Mouse (Mus musculus) bone marrow, adult 2 months (tissue): ENCODE measurements around the gene Etnk1. TPM values are rescaled to one million over a fixed set of nuclear protein-coding genes. Genes with fewer than 3 reads are reported as not detected.

Source experiments
- H3K27ac ChIP-seq: fragments of 200-500 bp; 2 replicates; pipeline ENCODE4 v1.5.1; 2012; ENCODE audit warnings: low read depth, mild to moderate bottlenecking, control low read depth, inconsistent platforms, low read length; ENCODE audit not compliant: control insufficient read depth, poor library complexity, insufficient read depth
- H3K4me1 ChIP-seq: fragments of 200-500 bp; 2 replicates; pipeline ENCODE4 v1.6.1; 2011; ENCODE audit warnings: low read length; ENCODE audit not compliant: control insufficient read depth, insufficient read depth
- H3K4me3 ChIP-seq: fragments of 200-500 bp; replicated peaks from 2 replicates; pipeline ENCODE3; 2011; ENCODE audit warnings: mild to moderate bottlenecking, low read depth, low read length, control low read depth; ENCODE audit not compliant: control insufficient read depth
- CTCF ChIP-seq: fragments of 200-500 bp; IDR thresholded peaks from 2 replicates; pipeline ENCODE4 v1.5.1; 2011; ENCODE audit warnings: low read length, control low read depth; ENCODE audit not compliant: control insufficient read depth, insufficient read depth
- POLR2A ChIP-seq: fragments of 200-500 bp; IDR thresholded peaks from 2 replicates; pipeline ENCODE4 v1.6.1; 2011; ENCODE audit warnings: low read depth, mild to moderate bottlenecking, control low read depth, low read length, borderline replicate concordance; ENCODE audit not compliant: control insufficient read depth
- whole genome bisulfite sequencing: fragments of 180-500 bp; shearing (Covaris S2); methylation state at CpG from one replicate; pipeline ENCODE4 v1.1.7; 2018; 5-methylcytosine and 5-hydroxymethylcytosine counted together
- polyA plus RNA-seq: library from polyadenylated mRNA; stranded (reverse); fragments of >200 nt; gene quantifications from 2 replicates; pipeline ENCODE4 v1.2.4, GENCODE M21; 2011; ENCODE audit warnings: low replicate concordance; ENCODE audit not compliant: missing spikeins, insufficient read depth, insufficient read length

Gene Etnk1
- polyA plus RNA-seq, 1 experiment, result 19.8 TPM

- TF ChIP-seq POLR2A, result no peak
- no peak for TF ChIP-seq CTCF
- WGBS, result 86% methylated on average over 11 of the region's 11 CpGs
- Histone ChIP-seq H3K4me3 (no peak overlapping the region), H3K27ac (no peak overlapping the region), H3K4me1 (no peaks in the 10 kb centered on the region; the same call in 1 of the 2 replicates)
Measured at GRCm38 (mm10) chr6:143224057-143224456, 57.0 kb downstream of the Etnk1 start.

- no peak for TF ChIP-seq CTCF
- Histone ChIP-seq H3K4me1 (no peaks in the 10 kb centered on the region; the same call in 1 of the 2 replicates), H3K4me3 (no peak overlapping the region), H3K27ac (no peak overlapping the region)
- WGBS, result 51% methylated on average over 6 of the region's 6 CpGs
Measured at GRCm38 (mm10) chr6:143224885-143225284, 57.9 kb downstream of the Etnk1 start.

DNA sequence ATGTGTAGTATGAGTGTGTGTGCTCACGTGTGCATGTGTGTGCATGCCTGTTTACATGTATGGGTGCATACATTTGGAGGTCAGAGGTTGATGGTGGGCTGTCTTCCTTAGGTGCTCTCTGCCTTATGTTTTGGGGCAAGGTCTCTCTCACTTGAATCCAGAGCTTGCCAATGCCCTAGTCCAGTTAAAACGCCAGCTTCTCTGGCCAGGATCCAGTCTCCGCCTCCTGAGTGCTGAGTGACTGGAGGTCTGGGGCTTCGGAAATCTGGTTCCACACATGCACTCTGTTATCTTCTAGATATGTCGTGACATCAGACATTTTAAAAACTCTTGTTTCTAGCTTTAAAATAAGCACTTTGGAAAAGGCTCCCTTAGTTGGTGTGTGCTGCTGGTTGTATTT lies 61.7 kb downstream of the Etnk1 start:
- TF ChIP-seq CTCF (no peak), POLR2A (no peak)
- WGBS, result 79% methylated on average over 5 of the region's 5 CpGs
- H3K4me1 ChIP-seq, result no peaks in the 10 kb centered on the region
- no peak overlapping the region for H3K27ac ChIP-seq
- H3K4me3 ChIP-seq, result no peak overlapping the region

- 73% methylated on average over 8 of the region's 8 CpGs for WGBS
- Histone ChIP-seq H3K4me3 (no peak overlapping the region), H3K4me1 (no peaks in the 10 kb centered on the region), H3K27ac (no peak overlapping the region)
- TF ChIP-seq POLR2A, result no peak
- TF ChIP-seq CTCF, result no peak
Measured at GRCm38 (mm10) chr6:143229906-143230305, 62.9 kb downstream of the Etnk1 start.

GRCm38 (mm10) chr6:143230888-143231287 lies 63.9 kb downstream of the Etnk1 start:
- Histone ChIP-seq H3K27ac (no peak overlapping the region), H3K4me1 (no peaks in the 10 kb centered on the region), H3K4me3 (no peak overlapping the region)
- TF ChIP-seq POLR2A (no peak), CTCF (no peak)
- WGBS, result 43% methylated on average over 2 of the region's 2 CpGs

- no peak overlapping the region for H3K4me3 ChIP-seq
- TF ChIP-seq CTCF (no peak), POLR2A (no peak)
- 83% methylated on average over 11 of the region's 11 CpGs for WGBS
Measured at GRCm38 (mm10) chr6:143232718-143233117, 65.7 kb downstream of the Etnk1 start.

GRCm38 (mm10) chr6:143234868-143235267 lies 67.8 kb downstream of the Etnk1 start:
- H3K4me1 ChIP-seq, result no peaks in the 10 kb centered on the region
- TF ChIP-seq CTCF, result no peak
- TF ChIP-seq POLR2A, result no peak
- no peak overlapping the region for H3K27ac ChIP-seq
- 82% methylated on average over 8 of the region's 8 CpGs for WGBS
- H3K4me3 ChIP-seq, result no peak overlapping the region

More at GRCm38 (mm10) chr6:143232718-143233117, 65.7 kb downstream of the Etnk1 start:
- no peak overlapping the region for H3K27ac ChIP-seq
- no peaks in the 10 kb centered on the region for H3K4me1 ChIP-seq

GRCm38 (mm10) chr6:143239362-143240074 lies 72.5 kb downstream of the Etnk1 start:
- TF ChIP-seq CTCF (no peak), POLR2A (no peak)
- no peak overlapping the region for H3K27ac ChIP-seq
- no peak overlapping the region for H3K4me3 ChIP-seq
- WGBS, result 86% methylated on average over 21 of the region's 21 CpGs
- no peaks in the 10 kb centered on the region for H3K4me1 ChIP-seq

GRCm38 (mm10) chr6:143243191-143243590 lies 76.2 kb downstream of the Etnk1 start:
- H3K4me3 ChIP-seq, result no peak overlapping the region
- TF ChIP-seq POLR2A (no peak), CTCF (no peak)
- WGBS, result 88% methylated on average over 5 of the region's 5 CpGs
- no peak overlapping the region for H3K27ac ChIP-seq
- H3K4me1 ChIP-seq, result no peaks in the 10 kb centered on the region
